Mouse (Mus musculus): ENCODE data around the gene Ermard. TPM values are rescaled to one million over a fixed set of nuclear protein-coding genes. Genes with fewer than 3 reads are reported as not detected.
"Not testable (repeated sequence)": the region's sequence is repeated elsewhere in the genome, so short reads cannot be mapped to it uniquely, and the experiment has no call there.

Gene Ermard
- total RNA-seq, 1 experiment: 114 TPM

- H3K27ac ChIP-seq (ENCODE audit: insufficient read depth, low read depth, low read length, poor library complexity, severe bottlenecking); H3K4me1 ChIP-seq (ENCODE audit: control insufficient read depth in 2 of 2, insufficient read depth in 2 of 2, low read length in 2 of 2, poor library complexity in 1 of 2); H3K4me3 ChIP-seq (ENCODE audit: insufficient read depth in 1 of 2, low read depth in 1 of 2, low read length in 2 of 2, poor library complexity in 1 of 2, severe bottlenecking in 1 of 2); H3K9ac ChIP-seq (ENCODE audit: insufficient read depth, low read depth, low read length, poor library complexity, severe bottlenecking); H3K9me3 ChIP-seq (ENCODE audit: control insufficient read depth, insufficient read depth, low read depth, low read length); DNase-seq (ENCODE audit: low read depth, low spot score): not testable (repeated sequence)
- in situ Hi-C loops (cut with MboI; ENCODE audit: low sequenced_read_pairs in 2 of 2, unreplicated experiment in 2 of 2): loop anchor here in 1 of 2 experiments (25.0 kb wide), 1 partner anchor 409 kb away; no protein-coding TSS in a partner anchor
- peaks cover 17% of the 10 kb centered on the region for H3K36me3 ChIP-seq (ENCODE audit: control insufficient read depth, insufficient read depth, low read length, poor library complexity, severe bottlenecking)
Measured at GRCm38 (mm10) chr17:15053183-15053828, 12.3 kb downstream of the Ermard start.

- H3K4me1 ChIP-seq (ENCODE audit: control insufficient read depth in 2 of 2, insufficient read depth in 2 of 2, low read length in 2 of 2, poor library complexity in 1 of 2); H3K4me3 ChIP-seq (ENCODE audit: insufficient read depth in 1 of 2, low read depth in 1 of 2, low read length in 2 of 2, poor library complexity in 1 of 2, severe bottlenecking in 1 of 2); H3K9me3 ChIP-seq (ENCODE audit: control insufficient read depth, insufficient read depth, low read depth, low read length); DNase-seq (ENCODE audit: low read depth, low spot score); H3K9ac ChIP-seq (ENCODE audit: insufficient read depth, low read depth, low read length, poor library complexity, severe bottlenecking): not testable (repeated sequence)
- H3K27ac ChIP-seq (ENCODE audit: insufficient read depth, low read depth, low read length, poor library complexity, severe bottlenecking): 0 out of 2 replicates have a peak overlapping the region, but pooled peaks have one; percentile 40
- in situ Hi-C loops (cut with MboI; ENCODE audit: low sequenced_read_pairs in 2 of 2, unreplicated experiment in 2 of 2): loop anchor here in 1 of 2 experiments (25.0 kb wide), 1 partner anchor 408 kb away; no protein-coding TSS in a partner anchor
- H3K36me3 ChIP-seq (ENCODE audit: control insufficient read depth, insufficient read depth, low read length, poor library complexity, severe bottlenecking): peaks cover 19% of the 10 kb centered on the region
Measured at GRCm38 (mm10) chr17:15053829-15054200, 12.8 kb downstream of the Ermard start.

GRCm38 (mm10) chr17:15055925-15056324 lies 14.9 kb downstream of the Ermard start:
- Histone ChIP-seq H3K9me3 (ENCODE audit: control insufficient read depth, insufficient read depth, low read depth, low read length) (no peaks in the 10 kb centered on the region), H3K4me3 (ENCODE audit: insufficient read depth in 1 of 2, low read depth in 1 of 2, low read length in 2 of 2, poor library complexity in 1 of 2, severe bottlenecking in 1 of 2) (no peak overlapping the region), H3K27ac (ENCODE audit: insufficient read depth, low read depth, low read length, poor library complexity, severe bottlenecking) (no peak overlapping the region), H3K36me3 (ENCODE audit: control insufficient read depth, insufficient read depth, low read length, poor library complexity, severe bottlenecking) (peaks cover 28% of the 10 kb centered on the region), H3K4me1 (ENCODE audit: control insufficient read depth in 2 of 2, insufficient read depth in 2 of 2, low read length in 2 of 2, poor library complexity in 1 of 2) (peaks cover 0 to 2% of the 10 kb centered on the region in 2 experiments; a peak in 1 of 4 replicates), H3K9ac (ENCODE audit: insufficient read depth, low read depth, low read length, poor library complexity, severe bottlenecking) (no peak overlapping the region)
- TF ChIP-seq ZNF384 (IDR thresholded peaks at IDR 0.05; ENCODE audit: low read depth, low read length) (no peak), CHD2 (IDR thresholded peaks at IDR 0.05; ENCODE audit: low read depth, low read length) (no peak)
- in situ Hi-C loops (cut with MboI; ENCODE audit: low sequenced_read_pairs in 2 of 2, unreplicated experiment in 2 of 2): loop anchor here in 1 of 2 experiments (25.0 kb wide), 1 partner anchor 406 kb away; no protein-coding TSS in a partner anchor
- no peak for DNase-seq (ENCODE audit: low read depth, low spot score)

- TF ChIP-seq ZNF384 (IDR thresholded peaks at IDR 0.05; ENCODE audit: low read depth, low read length) (no peak), ZC3H11A (IDR thresholded peaks at IDR 0.05; ENCODE audit: borderline replicate concordance, low read depth, low read length) (no peak), MAFK (IDR thresholded peaks at IDR 0.05; ENCODE audit: insufficient read depth, low read depth, low read length) (no peak), HCFC1 (IDR thresholded peaks at IDR 0.05; ENCODE audit: borderline replicate concordance, insufficient read depth, low read length) (no peak), CHD2 (IDR thresholded peaks at IDR 0.05; ENCODE audit: low read depth, low read length) (no peak)
- DNase-seq (ENCODE audit: low read depth, low spot score): no peak
- no peak overlapping the region for H3K4me3 ChIP-seq (ENCODE audit: insufficient read depth in 1 of 2, low read depth in 1 of 2, low read length in 2 of 2, poor library complexity in 1 of 2, severe bottlenecking in 1 of 2)
- H3K4me1 ChIP-seq (ENCODE audit: control insufficient read depth in 2 of 2, insufficient read depth in 2 of 2, low read length in 2 of 2, poor library complexity in 1 of 2): peaks cover 0 to 2% of the 10 kb centered on the region in 2 experiments; a peak in 1 of 4 replicates
- peaks cover 30% of the 10 kb centered on the region for H3K36me3 ChIP-seq (ENCODE audit: control insufficient read depth, insufficient read depth, low read length, poor library complexity, severe bottlenecking)
- no peaks in the 10 kb centered on the region for H3K9me3 ChIP-seq (ENCODE audit: control insufficient read depth, insufficient read depth, low read depth, low read length)
- H3K27ac ChIP-seq (ENCODE audit: insufficient read depth, low read depth, low read length, poor library complexity, severe bottlenecking): no peak overlapping the region
- in situ Hi-C loops (cut with MboI; ENCODE audit: low sequenced_read_pairs in 2 of 2, unreplicated experiment in 2 of 2): loop anchor here in 1 of 2 experiments (25.0 kb wide), 1 partner anchor 404 kb away; no protein-coding TSS in a partner anchor
- H3K9ac ChIP-seq (ENCODE audit: insufficient read depth, low read depth, low read length, poor library complexity, severe bottlenecking): no peak overlapping the region
Measured at GRCm38 (mm10) chr17:15058161-15058591, 17.2 kb downstream of the Ermard start.

GRCm38 (mm10) chr17:15059646-15060045 lies 18.6 kb downstream of the Ermard start:
- Histone ChIP-seq H3K9me3 (ENCODE audit: control insufficient read depth, insufficient read depth, low read depth, low read length) (no peaks in the 10 kb centered on the region), H3K4me1 (ENCODE audit: control insufficient read depth in 2 of 2, insufficient read depth in 2 of 2, low read length in 2 of 2, poor library complexity in 1 of 2) (peaks cover 0 to 2% of the 10 kb centered on the region in 2 experiments; a peak in 1 of 4 replicates), H3K9ac (ENCODE audit: insufficient read depth, low read depth, low read length, poor library complexity, severe bottlenecking) (no peak overlapping the region), H3K27ac (ENCODE audit: insufficient read depth, low read depth, low read length, poor library complexity, severe bottlenecking) (no peak overlapping the region), H3K36me3 (ENCODE audit: control insufficient read depth, insufficient read depth, low read length, poor library complexity, severe bottlenecking) (peaks cover 29% of the 10 kb centered on the region), H3K4me3 (ENCODE audit: insufficient read depth in 1 of 2, low read depth in 1 of 2, low read length in 2 of 2, poor library complexity in 1 of 2, severe bottlenecking in 1 of 2) (no peak overlapping the region)
- in situ Hi-C loops (cut with MboI; ENCODE audit: low sequenced_read_pairs in 2 of 2, unreplicated experiment in 2 of 2): loop anchor here in 1 of 2 experiments (25.0 kb wide), 1 partner anchor 403 kb away; no protein-coding TSS in a partner anchor
- TF ChIP-seq ZC3H11A (IDR thresholded peaks at IDR 0.05; ENCODE audit: borderline replicate concordance, low read depth, low read length) (no peak), ZNF384 (IDR thresholded peaks at IDR 0.05; ENCODE audit: low read depth, low read length) (no peak), CHD2 (IDR thresholded peaks at IDR 0.05; ENCODE audit: low read depth, low read length) (no peak), HCFC1 (IDR thresholded peaks at IDR 0.05; ENCODE audit: borderline replicate concordance, insufficient read depth, low read length) (no peak), MAFK (IDR thresholded peaks at IDR 0.05; ENCODE audit: insufficient read depth, low read depth, low read length) (no peak)
- no peak for DNase-seq (ENCODE audit: low read depth, low spot score)
